Mouse (Mus musculus): ENCODE measurements around the gene Stxbp3.

GRCm38 (mm10) chr3:108759566-108760420 is 80.5 kb downstream of the Stxbp3 start:
- TF ChIP-seq CTCF (IDR thresholded peaks at IDR 0.05; ENCODE audit: extremely low read depth, insufficient read depth, insufficient read length, insufficient replicate concordance): no peak
- no peak for TF ChIP-seq POLR2A (IDR thresholded peaks at IDR 0.05; ENCODE audit: low read depth, low read length)

Data from spleen, adult 2 months (tissue).